Mouse (Mus musculus) urinary bladder, postnatal 14 days (tissue): Measurements from ENCODE around the gene Cemip2.
"Not testable (repeated sequence)": the region's sequence is repeated elsewhere in the genome, so short reads cannot be mapped to it uniquely, and the experiment has no call there.

Source experiments
- DNase-seq: peaks from one replicate; pipeline ENCODE4 v3.0.0; 2021; ENCODE audit warnings: low spot score

The Cemip2 gene

GRCm38 (mm10) chr19:21865242-21866055 is 87.3 kb downstream of the Cemip2 start:
- DNase-seq, result no peak

GRCm38 (mm10) chr19:21866094-21866493 is 88.0 kb downstream of the Cemip2 start:
- DNase-seq, result no peak

DNA sequence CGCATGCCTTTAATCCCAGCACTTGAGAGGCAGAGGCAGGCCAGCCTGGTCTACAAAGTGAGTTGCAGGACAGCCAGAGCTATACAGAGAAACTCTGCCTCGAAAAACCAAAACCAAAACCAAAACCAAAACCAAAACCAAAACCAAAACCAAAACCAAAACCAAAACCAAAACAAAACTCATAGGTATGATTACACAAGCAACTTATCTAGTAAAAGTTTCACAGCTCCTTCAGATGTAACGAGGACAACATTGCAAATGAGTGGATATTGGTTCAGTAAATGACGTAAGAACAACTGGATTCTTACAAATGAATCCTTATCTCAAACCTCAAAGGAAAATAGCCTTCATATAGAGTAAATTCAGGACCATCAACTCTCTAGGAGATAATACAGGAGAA is 88.6 kb downstream of the Cemip2 start:
- DNase-seq, result not testable (repeated sequence)

DNA sequence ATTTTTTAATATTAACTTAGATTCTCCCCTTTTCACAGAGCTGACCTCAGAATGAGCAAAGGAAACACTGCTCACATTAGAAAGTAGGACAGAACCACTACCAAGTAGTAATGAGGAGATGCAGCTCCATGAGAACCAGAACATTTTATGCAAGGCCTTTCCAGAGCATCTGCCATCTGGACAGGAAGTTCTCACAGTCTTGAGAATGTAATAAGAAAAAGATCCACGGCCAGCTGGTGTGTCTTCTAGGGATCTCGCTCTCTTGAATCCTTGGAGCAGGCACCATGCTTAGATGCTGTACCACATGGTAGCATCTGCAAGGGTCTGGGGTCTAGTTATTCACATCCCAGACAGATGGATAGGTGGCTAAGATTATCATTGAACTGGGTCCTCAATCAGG is 90.3 kb downstream of the Cemip2 start:
- DNase-seq, result no peak

DNA sequence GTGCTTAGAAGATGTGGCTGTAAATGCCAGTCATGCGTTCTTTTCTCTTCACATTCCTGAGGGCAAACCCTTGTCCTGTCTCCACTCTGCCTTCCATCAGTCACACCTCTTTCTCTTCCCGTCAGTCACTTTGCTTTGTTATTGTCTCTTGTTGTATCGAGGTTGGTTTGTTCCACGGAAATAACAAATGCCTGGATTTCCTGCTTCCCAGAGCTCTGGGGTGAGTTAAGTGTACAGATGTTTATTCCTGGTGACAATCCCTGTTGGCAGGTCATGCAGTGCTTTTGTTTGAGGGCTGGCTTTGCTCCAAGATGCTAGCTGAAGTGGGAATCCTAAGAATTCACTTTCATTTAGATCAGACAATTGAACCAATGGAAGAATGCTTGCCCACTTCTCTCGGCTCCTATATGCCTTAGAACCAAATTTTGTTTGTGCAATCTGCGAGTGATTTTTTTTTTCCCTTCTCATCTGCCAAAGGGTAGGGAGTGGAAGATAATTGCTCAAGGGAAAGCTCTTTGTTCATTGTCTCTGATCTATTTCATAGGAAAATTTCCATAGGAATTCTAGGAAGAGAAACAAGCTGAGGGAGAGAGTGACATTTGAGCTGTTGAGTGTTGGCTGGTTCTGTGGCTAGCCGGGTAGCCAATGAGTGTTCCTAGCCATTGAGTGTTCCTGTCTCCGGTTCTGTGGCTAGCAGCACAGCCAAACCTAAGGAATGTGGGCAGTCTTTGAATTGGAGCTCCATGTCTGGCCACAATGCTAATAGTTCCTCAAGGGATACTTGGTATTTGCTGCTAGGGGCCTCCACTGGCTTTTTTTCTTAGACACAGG is 104.2 kb downstream of the Cemip2 start:
- DNase-seq, result no peak

GRCm38 (mm10) chr19:21883053-21883452 is 104.9 kb downstream of the Cemip2 start:
- no peak for DNase-seq

GRCm38 (mm10) chr19:21883922-21884321 is 105.8 kb downstream of the Cemip2 start:
- DNase-seq, result no peak

DNA sequence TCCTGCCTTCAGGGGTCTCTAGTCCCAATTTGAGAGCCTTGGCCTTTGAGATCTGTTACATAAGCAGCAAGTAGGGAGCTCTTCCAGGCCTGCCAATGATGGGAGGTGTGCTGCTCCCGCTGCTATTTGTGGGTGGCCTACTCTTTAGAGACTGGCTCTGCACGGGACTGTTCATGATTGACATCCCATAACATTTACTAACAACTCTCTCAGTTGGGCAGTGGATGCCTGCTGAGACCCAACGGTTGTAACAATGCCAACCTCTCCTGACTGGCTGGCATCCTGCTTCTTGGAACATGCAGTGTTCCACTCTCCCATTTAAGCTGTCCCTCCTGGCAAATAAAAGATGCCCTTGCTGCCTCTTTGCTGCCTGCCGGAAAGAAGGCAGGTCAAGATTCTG is 106.2 kb downstream of the Cemip2 start:
- DNase-seq, result no peak

DNA sequence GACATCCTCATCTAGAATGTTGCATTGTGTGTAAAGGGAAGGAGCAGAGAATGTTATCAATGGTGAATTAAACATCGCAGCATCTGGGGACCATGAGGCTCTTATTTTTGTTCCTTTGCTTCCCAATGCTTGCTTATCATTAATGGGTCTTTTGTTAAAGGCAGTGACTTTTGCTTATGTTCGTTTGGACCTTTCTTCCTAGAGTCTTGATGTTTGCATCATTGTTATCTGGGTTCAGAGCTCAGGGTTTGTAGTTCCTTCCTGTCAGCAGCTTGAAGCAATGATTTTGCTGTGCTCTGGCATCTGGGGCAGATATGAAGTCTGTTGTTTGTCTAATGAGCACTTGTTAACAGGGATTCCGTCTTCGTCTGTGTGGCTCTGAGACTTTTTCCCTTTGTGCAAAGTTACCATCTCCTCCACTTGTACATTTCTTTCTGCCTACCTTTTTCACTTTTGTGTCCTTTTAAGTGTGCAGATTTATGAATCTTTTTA is 108.1 kb downstream of the Cemip2 start:
- DNase-seq, result no peak

GRCm38 (mm10) chr19:21890699-21891098 is 112.6 kb downstream of the Cemip2 start:
- no peak for DNase-seq

GRCm38 (mm10) chr19:21894792-21895191 is 116.7 kb downstream of the Cemip2 start:
- no peak for DNase-seq

DNA sequence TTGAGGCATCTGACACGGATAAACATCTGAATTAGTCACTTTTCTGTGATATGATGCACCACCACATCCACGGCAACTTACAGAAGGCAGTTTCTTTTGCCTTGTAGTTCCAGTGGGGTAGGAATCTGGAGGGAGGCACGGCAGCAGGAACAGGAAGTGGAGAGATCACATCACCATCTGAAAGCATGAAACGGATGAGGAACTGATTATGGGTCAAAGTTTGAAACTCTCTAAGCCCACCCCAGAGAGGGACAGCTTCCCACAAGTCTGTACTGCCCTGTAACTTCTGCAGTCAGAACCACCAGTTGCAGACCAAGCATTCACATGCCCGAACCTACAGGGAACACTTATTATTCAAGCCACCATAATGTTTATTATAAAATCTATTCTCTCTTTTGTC is 117.4 kb downstream of the Cemip2 start:
- no peak for DNase-seq

DNA sequence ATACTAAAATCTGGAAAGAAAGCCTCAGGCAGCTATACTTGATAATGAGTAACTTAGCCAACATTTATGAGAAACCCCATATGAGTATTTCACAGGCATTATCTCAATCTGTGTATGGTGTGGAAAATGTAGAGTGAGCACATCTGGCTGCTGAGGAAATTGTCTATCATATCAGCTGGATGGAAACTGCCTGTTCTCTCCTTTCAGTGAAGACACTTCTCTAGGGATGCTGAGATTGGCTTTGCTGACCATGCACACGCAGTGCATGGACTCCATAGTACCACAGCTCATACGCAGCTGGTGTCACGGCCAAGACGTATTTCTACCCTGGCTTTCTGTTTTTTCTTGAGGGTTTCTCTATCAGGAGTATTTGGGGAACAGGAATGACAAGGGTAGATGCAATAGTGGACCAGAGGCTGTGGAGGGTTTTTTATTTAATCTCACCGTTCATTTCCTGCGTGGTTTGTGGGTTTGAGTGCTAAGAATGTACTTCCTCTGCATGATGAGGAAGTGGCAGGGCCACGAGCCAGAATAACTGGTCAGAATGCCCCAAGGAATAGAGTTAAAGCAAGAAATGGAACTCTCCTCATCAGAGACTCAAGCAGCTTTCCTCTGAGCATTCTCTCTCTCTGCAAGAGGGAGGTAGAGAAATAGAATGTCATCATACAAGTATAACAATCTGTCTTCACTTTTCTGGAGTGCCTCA is 119.1 kb downstream of the Cemip2 start:
- no peak for DNase-seq

- no peak for DNase-seq
Observed at GRCm38 (mm10) chr19:21898015-21898939, 120.1 kb downstream of the Cemip2 start.
